Mouse (Mus musculus) kidney, adult 2 months (tissue): ENCODE measurements at regions not wholly inside any gene's neighbourhood (a gene's known extent, or its start where the extent isn't known, plus 50 kb on each side); places are given as distances from the start of the nearest gene placed in this dataset.

Experiments used
- DNase-seq: peaks from one replicate; pipeline ENCODE4 v3.0.0; 2021
- H3K27ac ChIP-seq: fragments of 200-500 bp; 2 replicates; pipeline ENCODE4 v1.5.1; 2012; ENCODE audit warnings: low read depth, low read length, control low read depth, inconsistent platforms; ENCODE audit not compliant: insufficient read depth
- H3K27me3 ChIP-seq: fragments of 200-500 bp; replicated peaks from 2 replicates; pipeline ENCODE4 v1.6.1; 2012; ENCODE audit warnings: mild to moderate bottlenecking, moderate library complexity, low read length, inconsistent platforms; ENCODE audit not compliant: control insufficient read depth, insufficient read depth
- H3K36me3 ChIP-seq: fragments of 200-500 bp; 2 replicates; pipeline ENCODE4 v1.6.1; 2012; ENCODE audit warnings: mild to moderate bottlenecking, moderate library complexity, low read length, inconsistent platforms; ENCODE audit not compliant: control insufficient read depth, insufficient read depth
- H3K4me1 ChIP-seq: fragments of 200-500 bp; 2 replicates; pipeline ENCODE4 v1.6.1; 2011; ENCODE audit warnings: low read length; ENCODE audit not compliant: control insufficient read depth, insufficient read depth
- H3K4me3 ChIP-seq: fragments of 200-500 bp; 2 replicates; pipeline ENCODE4 v1.5.1; 2011; ENCODE audit warnings: mild to moderate bottlenecking, low read depth, low read length, control low read depth; ENCODE audit not compliant: insufficient read depth
- CTCF ChIP-seq: fragments of 200-500 bp; conservative IDR thresholded peaks from 2 replicates; pipeline ENCODE4 v1.5.1; 2011; ENCODE audit warnings: low read depth, mild to moderate bottlenecking, control low read depth, low read length, moderate library complexity, mixed read lengths; ENCODE audit not compliant: insufficient read depth, insufficient read length
- POLR2A ChIP-seq: fragments of 200-500 bp; IDR thresholded peaks from one replicate; pipeline ENCODE4 v1.6.1; 2011; ENCODE audit warnings: low read depth, low read length, control low read depth
- WGBS: fragments of 180-500 bp; shearing (Covaris S2); methylation state at CpG from one replicate; pipeline ENCODE4 v1.1.7; 2018; 5-methylcytosine and 5-hydroxymethylcytosine counted together

DNA sequence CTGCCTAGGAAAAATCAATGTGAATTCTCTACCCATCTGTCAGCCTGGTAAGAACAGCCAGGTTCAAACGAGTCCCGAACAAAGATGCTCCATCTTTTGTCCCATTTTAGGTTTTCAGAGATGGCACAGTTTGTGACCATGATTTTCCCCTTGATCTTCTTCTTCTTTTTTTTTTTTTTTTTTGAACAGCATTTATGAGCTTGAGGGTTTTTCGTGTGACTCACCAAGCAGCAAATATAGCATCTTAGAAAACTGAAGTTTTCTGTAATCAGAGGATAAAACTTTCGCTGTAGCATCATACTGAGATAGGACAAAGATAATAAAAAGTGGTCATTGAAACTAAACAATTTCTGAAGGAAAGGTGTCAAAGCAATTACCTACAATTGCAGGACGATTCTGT is 412.6 kb upstream of the Atp2b1 start:
- 82% methylated on average over 5 of the region's 5 CpGs for WGBS
- no peaks in the 10 kb centered on the region for H3K27me3 ChIP-seq
- TF ChIP-seq POLR2A (no peak), CTCF (no peak)
- no peaks in the 10 kb centered on the region for H3K36me3 ChIP-seq
- no peak for DNase-seq
- H3K4me3 ChIP-seq, result no peak overlapping the region
- no peak overlapping the region for H3K27ac ChIP-seq
- H3K4me1 ChIP-seq, result no peaks in the 10 kb centered on the region

- Histone ChIP-seq H3K4me3 (no peak overlapping the region), H3K36me3 (no peaks in the 10 kb centered on the region), H3K27me3 (no peaks in the 10 kb centered on the region), H3K4me1 (no peaks in the 10 kb centered on the region), H3K27ac (no peak overlapping the region)
- DNase-seq, result no peak
- TF ChIP-seq CTCF, result no peak
- no peak for TF ChIP-seq POLR2A
- 91% methylated on average over 3 of the region's 3 CpGs for WGBS
Observed at GRCm38 (mm10) chr10:98504524-98504923, 409.7 kb upstream of the Atp2b1 start.

- WGBS, result 75% methylated on average over 5 of the region's 5 CpGs
Observed at GRCm38 (mm10) chr10:98508515-98509143, 405.6 kb upstream of the Atp2b1 start.

GRCm38 (mm10) chr10:98514836-98515235 is 399.4 kb upstream of the Atp2b1 start:
- DNase-seq, result no peak
- Histone ChIP-seq H3K27ac (no peak overlapping the region), H3K36me3 (no peaks in the 10 kb centered on the region), H3K27me3 (no peaks in the 10 kb centered on the region), H3K4me1 (no peaks in the 10 kb centered on the region), H3K4me3 (no peak overlapping the region)
- 73% methylated on average over 1 of the region's 1 CpGs for WGBS
- TF ChIP-seq POLR2A, result no peak
- TF ChIP-seq CTCF, result no peak

More at GRCm38 (mm10) chr10:98508515-98509143, 405.6 kb upstream of the Atp2b1 start:
- Histone ChIP-seq H3K27me3 (no peaks in the 10 kb centered on the region), H3K4me3 (no peak overlapping the region), H3K4me1 (no peaks in the 10 kb centered on the region), H3K27ac (no peak overlapping the region), H3K36me3 (no peaks in the 10 kb centered on the region)
- TF ChIP-seq CTCF (no peak), POLR2A (no peak)
- DNase-seq, result no peak

GRCm38 (mm10) chr10:98517609-98518008 is 396.6 kb upstream of the Atp2b1 start:
- Histone ChIP-seq H3K27me3 (no peaks in the 10 kb centered on the region), H3K4me1 (no peaks in the 10 kb centered on the region), H3K27ac (no peak overlapping the region), H3K36me3 (no peaks in the 10 kb centered on the region), H3K4me3 (no peak overlapping the region)
- TF ChIP-seq POLR2A (no peak), CTCF (no peak)
- WGBS, result 94% methylated on average over 2 of the region's 2 CpGs
- DNase-seq, result no peak

DNA sequence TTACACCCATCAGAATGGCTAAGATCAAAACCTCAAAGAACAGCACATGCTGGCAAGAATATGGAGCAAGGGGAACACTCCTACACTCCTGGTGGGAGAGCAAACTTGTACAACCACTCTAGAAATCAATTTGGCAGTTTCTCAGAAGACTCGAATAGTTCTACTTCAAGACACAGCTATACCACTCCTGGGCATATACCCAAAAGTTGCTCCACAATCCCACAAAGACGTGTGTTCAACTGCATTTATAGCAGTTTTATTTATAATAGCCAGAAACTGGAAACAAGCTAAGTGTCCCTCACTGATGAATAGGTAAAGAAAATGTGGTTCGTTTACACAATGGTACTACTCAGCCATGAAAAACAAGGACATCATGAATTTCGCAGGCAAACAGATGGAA is 384.6 kb upstream of the Atp2b1 start:
- Histone ChIP-seq H3K36me3 (no peaks in the 10 kb centered on the region), H3K4me1 (no peaks in the 10 kb centered on the region), H3K4me3 (no peak overlapping the region), H3K27ac (no peak overlapping the region), H3K27me3 (no peaks in the 10 kb centered on the region)
- no peak for TF ChIP-seq CTCF
- TF ChIP-seq POLR2A, result no peak
- no peak for DNase-seq
- WGBS, result 79% methylated on average over 4 of the region's 4 CpGs

GRCm38 (mm10) chr10:98531425-98531824 is 382.8 kb upstream of the Atp2b1 start:
- H3K27ac ChIP-seq, result no peak overlapping the region
- H3K36me3 ChIP-seq, result no peaks in the 10 kb centered on the region
- TF ChIP-seq POLR2A, result no peak
- no peak for TF ChIP-seq CTCF
- H3K4me1 ChIP-seq, result no peaks in the 10 kb centered on the region
- no peaks in the 10 kb centered on the region for H3K27me3 ChIP-seq
- no peak overlapping the region for H3K4me3 ChIP-seq
- no peak for DNase-seq
- 82% methylated on average over 4 of the region's 4 CpGs for WGBS

DNA sequence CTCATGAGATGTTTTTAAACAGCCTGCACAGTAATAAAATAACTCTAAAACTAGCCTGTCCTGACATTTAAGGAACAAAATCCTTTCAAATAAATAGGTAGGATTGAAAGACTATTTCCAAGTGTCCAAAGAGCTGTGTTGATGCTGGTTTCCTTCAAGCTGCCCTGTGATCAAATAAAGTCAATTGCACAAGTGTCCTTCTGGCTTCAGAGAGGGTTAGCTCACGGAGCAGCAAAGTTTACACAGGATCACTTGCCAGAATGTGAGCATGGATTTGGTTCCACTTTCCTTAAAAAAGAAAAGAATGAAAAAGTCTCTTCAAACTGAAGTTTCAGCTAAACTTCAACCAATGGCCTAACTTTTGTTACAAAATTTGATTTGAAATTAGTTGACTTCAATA is 375.5 kb upstream of the Atp2b1 start:
- no peak for DNase-seq
- no peaks in the 10 kb centered on the region for H3K4me1 ChIP-seq
- no peak for TF ChIP-seq POLR2A
- TF ChIP-seq CTCF, result no peak

More for the DNA sequence above, 375.5 kb upstream of the Atp2b1 start:
- 88% methylated on average over 1 of the region's 1 CpGs for WGBS
- H3K27ac ChIP-seq, result no peak overlapping the region
- H3K27me3 ChIP-seq, result no peaks in the 10 kb centered on the region
- H3K36me3 ChIP-seq, result no peaks in the 10 kb centered on the region
- H3K4me3 ChIP-seq, result no peak overlapping the region
